In the genomic region with DNA sequence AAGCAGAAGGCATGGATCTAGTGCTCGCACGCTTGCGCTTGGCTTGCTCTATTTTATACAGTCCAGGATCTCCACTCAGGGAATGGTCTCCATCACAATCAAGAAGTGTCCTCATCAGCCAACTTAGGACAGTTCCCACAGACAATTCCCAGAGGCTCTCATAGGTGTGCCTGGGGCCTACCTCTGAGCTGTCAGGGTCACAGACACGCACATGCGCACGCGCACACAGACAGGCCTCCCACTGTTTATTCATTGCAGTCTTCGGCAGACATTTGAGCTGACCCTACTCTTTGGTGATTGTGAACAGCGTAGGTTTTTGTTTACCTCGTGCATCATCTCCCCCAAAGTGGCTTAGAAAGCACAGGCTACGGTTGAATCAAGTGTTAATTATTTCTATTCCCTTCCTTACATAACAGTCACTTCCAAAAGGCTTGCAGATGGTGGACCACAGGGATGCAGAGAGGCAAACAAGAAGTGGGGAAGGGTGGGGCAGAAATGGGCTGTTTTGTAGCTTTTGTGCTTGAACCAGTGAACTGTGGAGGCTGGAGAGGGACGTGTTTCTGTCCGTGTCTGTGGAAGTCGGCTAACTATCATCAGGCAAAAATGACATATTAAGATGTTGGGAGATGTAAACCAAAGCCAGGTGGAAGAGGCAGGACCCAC, we compare ENCODE assay signal across 9 mouse cellular contexts. TPM values are rescaled to one million over a fixed set of nuclear protein-coding genes. Genes with fewer than 3 reads are reported as not detected.
A peak's percentile ranks its signal among the peaks of the same experiment; 100 is the strongest.
DNase-seq lines count a peak whose midpoint lies in the region; ATAC-seq and TF ChIP-seq lines count a peak whose summit lies in the region.
"Had no signal": no experiment of that assay in that cellular context is flagged by ENCODE, and none has a peak within 500 bp of the region (broad histone marks: within the 10 kb centered on the region; RNA-seq: fewer than 3 reads in every experiment).

No protein-coding gene starts in this region.

- no peak for TF ChIP-seq EP300 in liver, postnatal 0 days (IDR thresholded peaks at IDR 0.05; ENCODE audit: low read depth)

- H3K4me2 ChIP-seq in heart, embryonic 12.5 days: peak overlapping the region; percentile 39; the same call in 1 of the 2 replicates
- peak overlapping the region; percentile 7; the same call in 1 of the 2 replicates for H3K4me2 ChIP-seq in liver, postnatal 0 days (ENCODE audit: low read depth, low read length)

- H3K36me3 ChIP-seq in heart, embryonic 12.5 days: no peaks in the 10 kb centered on the region
- no peaks in the 10 kb centered on the region for H3K36me3 ChIP-seq in forebrain, embryonic 10.5 days (replicated peaks)
- H3K36me3 ChIP-seq in liver, postnatal 0 days (replicated peaks; ENCODE audit: insufficient read depth, low read length): no peaks in the 10 kb centered on the region

- H3K9ac ChIP-seq in heart, embryonic 12.5 days: no peak overlapping the region
- H3K9ac ChIP-seq in liver, postnatal 0 days (replicated peaks): no peak overlapping the region

- DNase-seq in heart, postnatal 4 days: no peak
- DNase-seq in ZHBTc4 (ENCODE audit: low read depth, low spot score): peak; percentile 77
- no peak for DNase-seq in forebrain, embryonic 10.5 days (ENCODE audit: extremely low spot score, low spot score)
- DNase-seq in liver, postnatal 0 days: no peak
- no peak for DNase-seq in urinary bladder, postnatal 25 days (ENCODE audit: low spot score)
- no peak for DNase-seq in lung, postnatal 36 days
- DNase-seq in thymus, adult 18-20 months: no peak

- H3K27ac ChIP-seq in heart, embryonic 12.5 days (ENCODE audit: poor library complexity, severe bottlenecking): no peak overlapping the region
- peak overlapping the region; percentile 70 for H3K27ac ChIP-seq in forebrain, embryonic 10.5 days
- H3K27ac ChIP-seq in liver, postnatal 0 days (ENCODE audit: low read depth): no peak overlapping the region
- H3K27ac ChIP-seq: left cerebral cortex, adult 2 months had no signal

- 0 out of 2 replicates have a peak, but pooled peaks cover 4% of the 10 kb centered on the region for H3K27me3 ChIP-seq in heart, embryonic 12.5 days (replicated peaks)
- no peaks in the 10 kb centered on the region for H3K27me3 ChIP-seq in forebrain, embryonic 10.5 days (ENCODE audit: poor library complexity, severe bottlenecking)
- no peaks in the 10 kb centered on the region for H3K27me3 ChIP-seq in liver, postnatal 0 days (ENCODE audit: insufficient read depth, low read length)

- ATAC-seq in heart, embryonic 12.5 days (ENCODE audit: insufficient number of reproducible peaks, low FRiP score): no peak
- ATAC-seq in liver, postnatal 0 days: no peak

- TF ChIP-seq CTCF in liver, postnatal 0 days (IDR thresholded peaks at IDR 0.05; ENCODE audit: low read depth): no peak

- 76% methylated on average over 14 of the region's 14 CpGs for WGBS in heart, embryonic 12.5 days
- WGBS in forebrain, embryonic 10.5 days: 71% methylated on average over 14 of the region's 14 CpGs
- WGBS in liver, postnatal 0 days (ENCODE audit: insufficient replicate concordance): 79% methylated on average over 14 of the region's 14 CpGs

- no peaks in the 10 kb centered on the region for H3K4me1 ChIP-seq in heart, embryonic 12.5 days (replicated peaks)
- peaks cover 11% of the 10 kb centered on the region for H3K4me1 ChIP-seq in forebrain, embryonic 10.5 days
- no peaks in the 10 kb centered on the region for H3K4me1 ChIP-seq in liver, postnatal 0 days (ENCODE audit: insufficient read depth)

- H3K4me3 ChIP-seq in heart, embryonic 12.5 days: no peak overlapping the region
- H3K4me3 ChIP-seq in forebrain, embryonic 10.5 days: peak overlapping the region; percentile 23
- H3K4me3 ChIP-seq in liver, postnatal 0 days (ENCODE audit: low read depth, low read length): no peak overlapping the region
- H3K4me3 ChIP-seq: left cerebral cortex, adult 2 months had no signal

- H3K9me3 ChIP-seq in heart, embryonic 12.5 days (replicated peaks): peaks cover 16% of the 10 kb centered on the region
- peaks cover 11% of the 10 kb centered on the region for H3K9me3 ChIP-seq in forebrain, embryonic 10.5 days
- peaks cover 5% of the 10 kb centered on the region; the same call in 1 of the 2 replicates for H3K9me3 ChIP-seq in liver, postnatal 0 days (ENCODE audit: low read length)

RNA-seq across cellular contexts. Expression of a gene that starts 53.5 kb away (rescaled TPM):
- polyA plus RNA-seq in heart, embryonic 12.5 days (2016; fragmentation: Nextera tagmentation; extraction: Ambion mirVana): 15.0 and 15.6 TPM in 2 replicates
- total RNA-seq in heart, postnatal 4 days (2021): 10 to 100 TPM; 47.1 to 49.9 TPM
- 15.9 and 17.5 TPM in 2 replicates for polyA plus RNA-seq in forebrain, embryonic 10.5 days (2016; fragmentation: Nextera tagmentation; extraction: Ambion mirVana)
- polyA plus RNA-seq in liver, postnatal 0 days (2015; fragmentation: Nextera tagmentation; extraction: Ambion mirVana): 3.5 and 4.0 TPM in 2 replicates
